Mouse (Mus musculus) myocyte (in vitro differentiated cells): ENCODE measurements around the gene Eif2ak1.

Source experiments
- CEBPB ChIP-seq: IDR thresholded peaks from 2 replicates; pipeline ENCODE4 v1.6.1; 2011; ENCODE audit warnings: mild to moderate bottlenecking, moderate library complexity; ENCODE audit not compliant: poor library complexity, insufficient read depth, severe bottlenecking
- E2F4 ChIP-seq: IDR thresholded peaks from one replicate; pipeline ENCODE4 v1.6.1; 2011; ENCODE audit warnings: mild to moderate bottlenecking, control low read depth, moderate library complexity; ENCODE audit not compliant: insufficient read depth
- MAX ChIP-seq: IDR thresholded peaks from one replicate; pipeline ENCODE4 v1.6.1; 2011; ENCODE audit warnings: low read depth, mild to moderate bottlenecking, control low read depth
- MYOG ChIP-seq, 3 experiments: IDR thresholded peaks; one replicate each; pipeline ENCODE4 v1.6.1; 2011; ENCODE audit warnings: control low read depth in 2 of 3, low read depth in 2 of 3, mild to moderate bottlenecking in 2 of 3; ENCODE audit not compliant: insufficient read length in 2 of 3, control insufficient read depth in 1 of 3, insufficient read depth in 1 of 3
- POLR2A ChIP-seq: IDR thresholded peaks from one replicate; pipeline ENCODE4 v1.6.1; 2011; ENCODE audit warnings: low read depth, mild to moderate bottlenecking, control low read depth, moderate library complexity; ENCODE audit not compliant: insufficient read length
- POLR2AphosphoS2 ChIP-seq: IDR thresholded peaks from one replicate; pipeline ENCODE4 v1.6.1; 2011; ENCODE audit warnings: low read depth, control low read depth; ENCODE audit not compliant: insufficient read length
- SRF ChIP-seq: IDR thresholded peaks from one replicate; pipeline ENCODE4 v1.6.1; 2011; ENCODE audit warnings: low read depth; ENCODE audit not compliant: control insufficient read depth, insufficient read length
- TCF12 ChIP-seq: IDR thresholded peaks from one replicate; pipeline ENCODE4 v1.6.1; 2011; ENCODE audit warnings: mild to moderate bottlenecking, control low read depth; ENCODE audit not compliant: poor library complexity, insufficient read depth, severe bottlenecking
- USF1 ChIP-seq: IDR thresholded peaks from one replicate; pipeline ENCODE4 v1.6.1; 2011; ENCODE audit warnings: low read depth, mild to moderate bottlenecking, control low read depth, moderate library complexity

GRCm38 (mm10) chr5:143916221-143916620, 98.6 kb downstream of the Eif2ak1 start:
- no peak for TF ChIP-seq POLR2A
- no peak for TF ChIP-seq CEBPB
- TF ChIP-seq SRF, result no peak
- TF ChIP-seq POLR2AphosphoS2, result no peak
- no peak for TF ChIP-seq USF1
- TF ChIP-seq MYOG (IDR thresholded peaks at IDR 0.05; ENCODE audit: control insufficient read depth in 1 of 3, insufficient read depth in 1 of 3, insufficient read length in 2 of 3, low read depth in 2 of 3), result no peak
- no peak for TF ChIP-seq MAX
- no peak for TF ChIP-seq E2F4
- TF ChIP-seq TCF12, result no peak
